Mouse (Mus musculus) spleen, adult 18-20 months (tissue): ENCODE results near the gene Xlr.
"Not testable (repeated sequence)": the region's sequence is repeated elsewhere in the genome, so short reads cannot be mapped to it uniquely, and the experiment has no call there.

Experiments used
- DNase-seq, 2 experiments: peaks; one replicate each; pipeline ENCODE4 v3.0.0; 2022; ENCODE audit warnings: mixed read lengths in 2 of 2

The Xlr gene

GRCm38 (mm10) chrX:53797519-53797918, at the start of gene Xlr:
Gene Xlr, minus strand, starts transcription at chrX:53797706.
- DNase-seq = not testable (repeated sequence)

GRCm38 (mm10) chrX:53799074-53799473, 1.6 kb upstream of the Xlr start:
- no peak for DNase-seq

GRCm38 (mm10) chrX:53776276-53776675, 21.2 kb downstream of the Xlr start, which contains the start of gene Zfp36l3:
Gene Zfp36l3, minus strand, starts transcription at chrX:53776394.
- DNase-seq = no peak

GRCm38 (mm10) chrX:53757736-53758135, 39.8 kb downstream of the Xlr start, which contains the start of gene 1700013H16Rik:
Gene 1700013H16Rik, minus strand, starts transcription at chrX:53757831.
- no peak for DNase-seq

DNA sequence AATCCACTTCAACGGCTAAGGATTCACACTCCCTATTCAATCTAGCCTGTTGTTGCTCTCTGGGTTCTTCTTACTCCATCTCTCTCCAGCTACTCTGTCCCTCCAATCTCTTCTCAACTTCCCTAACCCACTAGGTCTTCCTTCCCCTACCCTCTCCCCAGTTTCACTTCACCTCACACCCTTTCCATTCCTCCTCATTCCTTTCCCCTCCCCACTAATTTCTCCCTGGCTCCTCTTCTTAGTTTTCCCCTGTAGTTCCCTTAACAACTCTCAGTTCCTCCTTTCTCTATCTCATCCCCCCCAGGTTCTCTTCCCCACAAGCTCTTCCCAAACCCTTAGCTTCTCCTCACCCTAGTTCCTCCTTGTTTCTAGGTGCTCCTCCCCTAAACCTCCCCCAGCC, 44.7 kb downstream of the Xlr start:
- DNase-seq = no peak

GRCm38 (mm10) chrX:53728967-53729366, 68.5 kb downstream of the Xlr start:
- no peak for DNase-seq
